Mouse (Mus musculus): Measurements from ENCODE around the gene Gm20843. TPM values are rescaled to one million over a fixed set of nuclear protein-coding genes. Genes with fewer than 3 reads are reported as not detected.
"Not testable (repeated sequence)": the region's sequence is repeated elsewhere in the genome, so short reads cannot be mapped to it uniquely, and the experiment has no call there.

Gm20843 gene
- not detected in 2 replicates for total RNA-seq (2017)

GRCm38 (mm10) chrY:72247018-72247417 lies at the start of gene Gm20843:
Gene Gm20843 (minus strand): TSS chrY:72247118.
- ATAC-seq (ENCODE audit: extremely low read depth, insufficient number of reproducible peaks, low FRiP score, poor library complexity, severe bottlenecking): not testable (repeated sequence)

All from neutrophil, adult 5-6 weeks (primary cell).